In genomic region chr5:123993263-123994036, GRCm38 (mm10) we compare ENCODE assay signal across 9 mouse cellular contexts. TPM values are rescaled to one million over a fixed set of nuclear protein-coding genes. Genes with fewer than 3 reads are reported as not detected.
DNase-seq lines count a peak whose midpoint lies in the region; ATAC-seq lines count a peak whose summit lies in the region.
"Had no signal": no experiment of that assay in that cellular context is flagged by ENCODE, and none has a peak within 500 bp of the region (broad histone marks: within the 10 kb centered on the region; RNA-seq: fewer than 3 reads in every experiment).

No protein-coding gene starts in this region.

- H3K9ac ChIP-seq in hindbrain, embryonic 12.5 days = no peak overlapping the region
- H3K9ac ChIP-seq: neural tube, embryonic 12.5 days had no signal

- no peak for DNase-seq in frontal cortex, postnatal 25 days (ENCODE audit: low spot score in 2 of 2)
- peak; percentile 91 to 93 for DNase-seq in cerebellum, postnatal 14 days
- peak; percentile 71 for DNase-seq in lung, postnatal 10 days
- DNase-seq in urinary bladder, postnatal 36 days (ENCODE audit: low spot score in 2 of 2) = no peak
- DNase-seq in adrenal gland, postnatal 4 days (ENCODE audit: low spot score in 2 of 2) = no peak

- H3K9me3 ChIP-seq in hindbrain, embryonic 12.5 days (replicated peaks) = no peaks in the 10 kb centered on the region
- H3K9me3 ChIP-seq: neural tube, embryonic 12.5 days had no signal

- no peak overlapping the region for H3K4me3 ChIP-seq in hindbrain, embryonic 12.5 days
- H3K4me3 ChIP-seq: neural tube, embryonic 12.5 days had no signal

- H3K4me2 ChIP-seq in hindbrain, embryonic 12.5 days (replicated peaks) = no peak overlapping the region
- H3K4me2 ChIP-seq: neural tube, embryonic 12.5 days had no signal

- ATAC-seq in frontal cortex, adult (ENCODE audit: low TSS enrichment) = peak; percentile 7; the same call in 1 of the 2 replicates
- ATAC-seq in hindbrain, embryonic 12.5 days (ENCODE audit: low FRiP score) = peak; percentile 49; the same call in 1 of the 2 replicates
- ATAC-seq in granulocyte monocyte progenitor cell, adult 5-6 weeks (replicated peaks; ENCODE audit: poor library complexity, severe bottlenecking) = no peak

- H3K4me1 ChIP-seq in hindbrain, embryonic 12.5 days = peaks cover 35% of the 10 kb centered on the region

- WGBS in hindbrain, embryonic 12.5 days = 57% methylated on average over 7 of the region's 7 CpGs

- H3K27me3 ChIP-seq in hindbrain, embryonic 12.5 days = peaks cover 20% of the 10 kb centered on the region

- peak overlapping the region; percentile 62 for H3K27ac ChIP-seq in hindbrain, embryonic 12.5 days
- H3K27ac ChIP-seq: neural tube, embryonic 12.5 days had no signal

- no peaks in the 10 kb centered on the region for H3K36me3 ChIP-seq in hindbrain, embryonic 12.5 days
- H3K36me3 ChIP-seq: neural tube, embryonic 12.5 days had no signal

RNA-seq across cellular contexts. Expression of gene Hip1r, which starts 20.0 kb away (rescaled TPM):
- polyA plus RNA-seq in hindbrain, embryonic 12.5 days (2016; fragmentation: Nextera tagmentation; extraction: Ambion mirVana) = 14.4 and 20.4 TPM in 2 replicates
- total RNA-seq in granulocyte monocyte progenitor cell, adult 5-6 weeks (2014; fragmentation: Nextera tagmentation) = 11.5 and 39.3 TPM in 2 replicates
- 10.1 and 16.9 TPM in 2 replicates for total RNA-seq in granulocyte monocyte progenitor cell, adult 5-6 weeks (2017)
- total RNA-seq in adrenal gland, postnatal 4 days (2021) = 10 to 100 TPM; 16.3 to 23.6 TPM

RNA-seq across cellular contexts. Expression of gene Vps37b, which starts 38.6 kb away (rescaled TPM):
- 70.8 and 78.6 TPM in 2 replicates for polyA plus RNA-seq in hindbrain, embryonic 12.5 days (2016; fragmentation: Nextera tagmentation; extraction: Ambion mirVana)
- total RNA-seq in granulocyte monocyte progenitor cell, adult 5-6 weeks (2014; fragmentation: Nextera tagmentation) = 7.6 and 11.1 TPM in 2 replicates
- 9.5 and 11.6 TPM in 2 replicates for total RNA-seq in granulocyte monocyte progenitor cell, adult 5-6 weeks (2017)
- 10 to 100 TPM; 61.4 to 64.1 TPM for total RNA-seq in adrenal gland, postnatal 4 days (2021)

Comparison
In these comparisons a context has a peak if more than half of its experiments do, and no peak if none do; other contexts are left out.
1. DNase-seq: peak in cerebellum, postnatal 14 days (2 of 2) and lung, postnatal 10 days (single experiment); none in frontal cortex, postnatal 25 days (0 of 2), urinary bladder, postnatal 36 days (0 of 2) and adrenal gland, postnatal 4 days (0 of 2).
2. RNA of gene Vps37b, which starts 38.6 kb away (total RNA-seq): 61.4 to 64.1 TPM in adrenal gland, postnatal 4 days; 7.6 to 11.6 TPM in granulocyte monocyte progenitor cell, adult 5-6 weeks; every median in the first group is over 4 times any median in the second.